1 mouse cellular context compared by ENCODE assay signal in the genomic region with DNA sequence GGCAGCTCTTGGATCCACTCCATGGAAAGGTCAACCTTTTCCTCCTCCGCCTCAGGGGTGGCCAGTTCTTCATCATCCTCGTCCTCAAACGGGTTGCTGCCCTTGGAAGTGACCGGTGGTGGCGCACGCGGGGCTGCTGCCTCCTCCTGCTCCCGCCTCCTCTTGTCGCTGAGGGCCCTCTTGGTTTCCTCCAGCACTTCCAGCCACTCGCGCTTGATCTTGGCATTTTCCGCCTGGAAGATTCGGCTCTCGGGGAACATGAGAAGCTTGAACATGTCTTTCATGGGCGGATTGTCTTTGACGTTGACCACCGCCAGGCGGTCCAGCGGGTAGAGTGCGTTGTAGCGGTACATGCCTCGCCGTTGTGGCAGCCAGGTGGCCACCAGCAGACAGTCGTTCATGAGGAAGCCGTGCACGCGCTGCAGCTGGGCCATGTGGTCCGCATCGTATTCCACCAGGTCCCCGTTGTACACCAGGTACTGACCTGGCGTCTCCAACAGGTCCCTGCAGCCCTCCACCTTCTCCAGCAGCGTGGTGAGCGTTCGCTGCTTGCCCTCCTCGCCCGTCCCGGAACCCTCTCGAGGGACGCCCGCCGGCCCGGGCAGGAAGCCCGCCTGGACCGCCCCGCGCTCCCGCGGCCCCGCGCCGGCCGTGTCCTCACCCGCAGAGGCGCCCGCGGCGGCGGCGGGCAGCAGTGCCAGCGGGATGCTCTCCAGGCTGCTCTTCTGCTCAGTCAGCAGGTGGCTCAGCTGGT.
TF ChIP-seq lines count a peak whose summit lies in the region.

No protein-coding gene starts in this region.

TF ChIP-seq in C2C12, 6 proteins besides CTCF, POLR2A, EP300 and RAD21:
- peak; percentile 77 for TF ChIP-seq MAX (IDR thresholded peaks at IDR 0.05)
- TF ChIP-seq MYOD1 (IDR thresholded peaks at IDR 0.05; ENCODE audit: control insufficient read depth, insufficient read length, low read depth): no peak
- no peak for TF ChIP-seq MYOG (IDR thresholded peaks at IDR 0.05; ENCODE audit: control insufficient read depth, extremely low read depth, insufficient read length)
